In genomic region chr14:54870861-54871260, GRCm38 (mm10) we compare ENCODE assay signal across 9 mouse cellular contexts. TPM values are rescaled to one million over a fixed set of nuclear protein-coding genes. Genes with fewer than 3 reads are reported as not detected.
DNase-seq lines count a peak whose midpoint lies in the region; ATAC-seq and TF ChIP-seq lines count a peak whose summit lies in the region.
"Had no signal": no experiment of that assay in that cellular context is flagged by ENCODE, and none has a peak within 500 bp of the region (broad histone marks: within the 10 kb centered on the region; RNA-seq: fewer than 3 reads in every experiment).

Gene Homez, minus strand, starts transcription at chr14:54870961.

- no peak for TF ChIP-seq CTCF in stomach, postnatal 0 days (IDR thresholded peaks at IDR 0.05; ENCODE audit: low read depth)

- H3K79me2 ChIP-seq in macrophage (ENCODE audit: inconsistent target), result no peaks in the 10 kb centered on the region

- H3K4me2 ChIP-seq in stomach, postnatal 0 days (replicated peaks; ENCODE audit: low read depth), result no peak within 1 kb of the TSS
- no peak within 1 kb of the TSS for H3K4me2 ChIP-seq in heart, embryonic 11.5 days

- peaks cover 19% of the 10 kb centered on the region; the same call in 1 of the 2 replicates for H3K27me3 ChIP-seq in embryonic facial prominence, embryonic 10.5 days (replicated peaks; ENCODE audit: low read depth, poor library complexity, severe bottlenecking)
- H3K27me3 ChIP-seq in stomach, postnatal 0 days (ENCODE audit: control insufficient read depth, insufficient read depth, low read length), result no peaks in the 10 kb centered on the region
- no peaks in the 10 kb centered on the region for H3K27me3 ChIP-seq in heart, embryonic 11.5 days (ENCODE audit: control insufficient read depth, insufficient read depth, low read length)

- no peak for DNase-seq in left cerebral cortex, adult 18-20 months (ENCODE audit: low spot score in 2 of 2)
- DNase-seq in left cerebral cortex, adult 9 months (ENCODE audit: low spot score in 2 of 2), result no peak
- DNase-seq in embryonic facial prominence, embryonic 10.5 days (ENCODE audit: low spot score), result no peak
- no peak for DNase-seq in stomach, postnatal 0 days (ENCODE audit: low spot score)
- no peak for DNase-seq in thymus, postnatal 10 days (ENCODE audit: low spot score in 2 of 2)
- DNase-seq: thymus, postnatal 14 days had no signal

- no peaks in the 10 kb centered on the region for H3K9me3 ChIP-seq in embryonic facial prominence, embryonic 10.5 days
- no peaks in the 10 kb centered on the region for H3K9me3 ChIP-seq in stomach, postnatal 0 days (ENCODE audit: control insufficient read depth, low read length)
- H3K9me3 ChIP-seq in heart, embryonic 11.5 days (replicated peaks; ENCODE audit: control insufficient read depth, low read length), result no peaks in the 10 kb centered on the region

- H3K4me3 ChIP-seq in embryonic facial prominence, embryonic 10.5 days, result no peak within 1 kb of the TSS
- H3K4me3 ChIP-seq in macrophage (ENCODE audit: inconsistent target), result no peak within 1 kb of the TSS
- no peak within 1 kb of the TSS for H3K4me3 ChIP-seq in stomach, postnatal 0 days (ENCODE audit: low read depth, low read length)
- H3K4me3 ChIP-seq in heart, embryonic 11.5 days (ENCODE audit: low read depth, low read length), result no peak within 1 kb of the TSS

- no peak for TF ChIP-seq EP300 in stomach, postnatal 0 days (optimal IDR thresholded peaks at IDR 0.05)

- no peak within 1 kb of the TSS for H3K9ac ChIP-seq in stomach, postnatal 0 days (ENCODE audit: low read length)
- H3K9ac ChIP-seq in heart, embryonic 11.5 days (ENCODE audit: low read depth, low read length), result no peak within 1 kb of the TSS

- H3K27ac ChIP-seq in embryonic facial prominence, embryonic 10.5 days (replicated peaks), result no peak within 1 kb of the TSS
- H3K27ac ChIP-seq in macrophage, result no peak within 1 kb of the TSS
- no peak within 1 kb of the TSS for H3K27ac ChIP-seq in stomach, postnatal 0 days (replicated peaks)
- H3K27ac ChIP-seq in heart, embryonic 11.5 days (ENCODE audit: low read depth, low read length), result no peak within 1 kb of the TSS

- ATAC-seq in hematopoietic stem cell, adult 5-6 weeks (replicated peaks in 1 of 2; ENCODE audit: insufficient read depth in 1 of 2, low FRiP score in 2 of 2, low TSS enrichment in 1 of 2, low read depth in 1 of 2, poor library complexity in 2 of 2, severe bottlenecking in 2 of 2), result no peak
- no peak for ATAC-seq in stomach, postnatal 0 days (ENCODE audit: low FRiP score, low TSS enrichment)
- ATAC-seq in heart, embryonic 11.5 days (replicated peaks; ENCODE audit: insufficient number of reproducible peaks, low FRiP score, low TSS enrichment), result no peak

- H3K36me3 ChIP-seq in embryonic facial prominence, embryonic 10.5 days (replicated peaks), result no peaks in the 10 kb centered on the region
- H3K36me3 ChIP-seq in macrophage (ENCODE audit: inconsistent target), result no peaks in the 10 kb centered on the region
- H3K36me3 ChIP-seq in stomach, postnatal 0 days (ENCODE audit: control insufficient read depth, insufficient read depth, low read length), result no peaks in the 10 kb centered on the region
- no peaks in the 10 kb centered on the region for H3K36me3 ChIP-seq in heart, embryonic 11.5 days (ENCODE audit: control insufficient read depth, insufficient read depth, low read length)

- WGBS in embryonic facial prominence, embryonic 10.5 days, result 89% methylated on average over 5 of the region's 5 CpGs
- 91% methylated on average over 5 of the region's 5 CpGs for WGBS in macrophage (ENCODE audit: missing documents)
- 82% methylated on average over 5 of the region's 5 CpGs for WGBS in stomach, postnatal 0 days
- WGBS in heart, embryonic 11.5 days (ENCODE audit: insufficient replicate concordance), result 81% methylated on average over 5 of the region's 5 CpGs

- H3K4me1 ChIP-seq in embryonic facial prominence, embryonic 10.5 days, result peaks cover 4% of the 10 kb centered on the region
- H3K4me1 ChIP-seq in stomach, postnatal 0 days (replicated peaks; ENCODE audit: control insufficient read depth, insufficient read depth), result no peaks in the 10 kb centered on the region
- H3K4me1 ChIP-seq in heart, embryonic 11.5 days (ENCODE audit: control insufficient read depth, insufficient read depth, low read length), result 0 out of 2 replicates have a peak, but pooled peaks cover 3% of the 10 kb centered on the region

RNA-seq across cellular contexts. Expression of gene Homez, which starts in this region (rescaled TPM):
- 10 to 100 TPM; 20.6 to 21.9 TPM for total RNA-seq in left cerebral cortex, adult 18-20 months (2021)
- polyA plus RNA-seq in embryonic facial prominence, embryonic 10.5 days (2016; fragmentation: Nextera tagmentation; extraction: Ambion mirVana), result 20.3 and 22.1 TPM in 2 replicates
- 11.3 and 19.1 TPM in 2 replicates for total RNA-seq in hematopoietic stem cell, adult 5-6 weeks (2017)
- 1 to 10 TPM in 18 of 26 experiments, under 1 TPM in 7, not detected in 1; 0.55 to 5.2 (median 1.7) TPM for total RNA-seq in macrophage (2018; cell fraction: chromatin; rRNA removed)
- total RNA-seq in macrophage (2018; cell fraction: cytosol; rRNA removed), result 1 to 10 TPM; 1.5 to 7.2 (median 4.4) TPM
- 1 to 10 TPM in 24 of 26 experiments, under 1 TPM in 2; 0.58 to 6.8 (median 1.9) TPM for total RNA-seq in macrophage (2018; cell fraction: nucleus; rRNA removed)
- polyA plus RNA-seq in macrophage (2018), result 4.1 to 15.5 TPM (median 6.0 TPM) in 3 replicates
- 4.5 and 5.0 TPM in 2 replicates for polyA plus RNA-seq in stomach, postnatal 0 days (2015; fragmentation: Nextera tagmentation; extraction: Ambion mirVana)
- polyA plus RNA-seq in heart, embryonic 11.5 days (2014; fragmentation: Nextera tagmentation; extraction: Ambion mirVana), result 6.5 and 6.7 TPM in 2 replicates
